Mouse (Mus musculus) MEL (cell line): ENCODE measurements around the gene Tshb. TPM values are rescaled to one million over a fixed set of nuclear protein-coding genes. Genes with fewer than 3 reads are reported as not detected.

Source experiments
- DNase-seq: peaks from one replicate; pipeline ENCODE4 v3.0.0; 2011; ENCODE audit warnings: low read depth, low spot score
- H3K27ac ChIP-seq: 2 replicates; pipeline ENCODE4 v1.5.1; 2012; ENCODE audit warnings: low read depth, mild to moderate bottlenecking, control low read depth, low read length, moderate library complexity; ENCODE audit not compliant: control insufficient read depth
- H3K27me3 ChIP-seq, 2 experiments: fragments of 150-350 bp in 1 of 2; sonication (generic) in 1 of 2; 2 replicates each; pipeline ENCODE4 v1.6.1; 2012; ENCODE audit warnings: low read length in 2 of 2, mild to moderate bottlenecking in 2 of 2, improper control_type of control experiment in 1 of 2, moderate library complexity in 1 of 2; ENCODE audit not compliant: insufficient read depth in 2 of 2, control insufficient read depth in 1 of 2
- H3K36me3 ChIP-seq, 2 experiments: 2 replicates each; pipeline ENCODE4 v1.6.1; 2012 to 2014; ENCODE audit warnings: low read length in 2 of 2, improper control_type of control experiment in 1 of 2, inconsistent platforms in 1 of 2, mild to moderate bottlenecking in 1 of 2; ENCODE audit not compliant: insufficient read depth in 2 of 2, control insufficient read depth in 1 of 2
- H3K4me1 ChIP-seq, 2 experiments: fragments of 150-350 bp in 1 of 2; sonication (generic) in 1 of 2; 2 replicates each; pipeline ENCODE4 v1.6.1; 2012; ENCODE audit warnings: low read length in 2 of 2, improper control_type of control experiment in 1 of 2, mild to moderate bottlenecking in 1 of 2; ENCODE audit not compliant: insufficient read depth in 2 of 2, control insufficient read depth in 1 of 2
- H3K4me3 ChIP-seq, 2 experiments: fragments of 150-350 bp in 1 of 2; sonication (generic) in 1 of 2; 2 replicates each; pipeline ENCODE4 v1.5.1; 2012; ENCODE audit warnings: low read depth in 2 of 2, low read length in 2 of 2, mild to moderate bottlenecking in 2 of 2, moderate library complexity in 2 of 2, control low read depth in 1 of 2, improper control_type of control experiment in 1 of 2; ENCODE audit not compliant: control insufficient read depth in 1 of 2, insufficient read depth in 1 of 2
- H3K79me2 ChIP-seq: 2 replicates; pipeline ENCODE4 v1.6.1; 2012; ENCODE audit warnings: mild to moderate bottlenecking, low read length, moderate library complexity; ENCODE audit not compliant: control insufficient read depth, poor library complexity, insufficient read depth
- H3K9ac ChIP-seq: 2 replicates; pipeline ENCODE4 v1.6.1; 2012; ENCODE audit warnings: low read depth, mild to moderate bottlenecking, control low read depth, low read length, moderate library complexity; ENCODE audit not compliant: control insufficient read depth, poor library complexity, severe bottlenecking
- H3K9me3 ChIP-seq: fragments of 150-350 bp; sonication (generic); replicated peaks from 2 replicates; pipeline ENCODE4 v1.6.1; 2012; ENCODE audit warnings: mild to moderate bottlenecking, low read length, improper control_type of control experiment, moderate library complexity; ENCODE audit not compliant: insufficient read depth
- BHLHE40 ChIP-seq: IDR thresholded peaks from 2 replicates; pipeline ENCODE4 v1.6.1; 2012; ENCODE audit warnings: low read depth, mild to moderate bottlenecking, inconsistent platforms, low read length, improper control_type of control experiment, borderline replicate concordance
- CHD2 ChIP-seq: IDR thresholded peaks from 2 replicates; pipeline ENCODE4 v1.6.1; 2011; ENCODE audit warnings: low read length, improper control_type of control experiment
- CTCF ChIP-seq, 3 experiments: IDR thresholded peaks in 2 of 3; conservative IDR thresholded peaks in 1 of 3; 2 replicates each; pipeline ENCODE4 v1.5.1; 2011 to 2012; ENCODE audit warnings: low read length in 3 of 3, low read depth in 2 of 3, mild to moderate bottlenecking in 2 of 3, improper control_type of control experiment in 1 of 3, inconsistent platforms in 1 of 3, mixed read lengths in 1 of 3, moderate library complexity in 1 of 3; ENCODE audit not compliant: control insufficient read depth in 1 of 3, insufficient read depth in 1 of 3, poor library complexity in 1 of 3, severe bottlenecking in 1 of 3
- E2F4 ChIP-seq: IDR thresholded peaks from 2 replicates; pipeline ENCODE4 v1.6.1; 2011; ENCODE audit warnings: low read depth, low read length, improper control_type of control experiment, borderline replicate concordance
- GABPA ChIP-seq: IDR thresholded peaks from 2 replicates; pipeline ENCODE4 v1.6.1; 2012; ENCODE audit warnings: low read depth, mild to moderate bottlenecking, inconsistent platforms, low read length, improper control_type of control experiment, moderate library complexity
- GATA1 ChIP-seq: IDR thresholded peaks from 2 replicates; pipeline ENCODE4 v1.6.1; 2011; ENCODE audit warnings: low read depth, low read length, improper control_type of control experiment
- JUND ChIP-seq: IDR thresholded peaks from 2 replicates; pipeline ENCODE4 v1.6.1; 2011; ENCODE audit warnings: low read depth, mild to moderate bottlenecking, improper control_type of control experiment, low read length
- KAT2A ChIP-seq: conservative IDR thresholded peaks from 2 replicates; pipeline ENCODE4 v1.6.1; 2012; ENCODE audit warnings: low read depth, low read length, improper control_type of control experiment, inconsistent platforms
- MEF2A ChIP-seq: IDR thresholded peaks from 2 replicates; pipeline ENCODE4 v1.6.1; 2014; ENCODE audit warnings: low read depth, mild to moderate bottlenecking, inconsistent platforms, low read length, improper control_type of control experiment; ENCODE audit not compliant: poor library complexity, insufficient replicate concordance, severe bottlenecking; ENCODE audit errors: extremely low read depth
- MYB ChIP-seq: IDR thresholded peaks from 2 replicates; pipeline ENCODE4 v1.6.1; 2011; ENCODE audit warnings: mild to moderate bottlenecking, low read depth, low read length, improper control_type of control experiment
- MYC ChIP-seq: IDR thresholded peaks from 2 replicates; pipeline ENCODE4 v1.6.1; 2011; ENCODE audit warnings: low read depth, mild to moderate bottlenecking, low read length, improper control_type of control experiment, moderate library complexity
- NELFE ChIP-seq: IDR thresholded peaks from 2 replicates; pipeline ENCODE4 v1.6.1; 2011; ENCODE audit warnings: low read depth, low read length, improper control_type of control experiment
- SIN3A ChIP-seq: IDR thresholded peaks from 2 replicates; pipeline ENCODE4 v1.6.1; 2012; ENCODE audit warnings: low read length, improper control_type of control experiment, inconsistent platforms
- SMC3 ChIP-seq: IDR thresholded peaks from 2 replicates; pipeline ENCODE4 v1.6.1; 2011; ENCODE audit warnings: low read depth, low read length, improper control_type of control experiment
- TBP ChIP-seq: IDR thresholded peaks from 2 replicates; pipeline ENCODE4 v1.8.0; 2011; ENCODE audit warnings: low read depth, low read length, improper control_type of control experiment
- TCF12 ChIP-seq: IDR thresholded peaks from 2 replicates; pipeline ENCODE4 v1.6.1; 2014; ENCODE audit warnings: low read depth, mild to moderate bottlenecking, inconsistent platforms, low read length, improper control_type of control experiment, moderate library complexity
- USF1 ChIP-seq: IDR thresholded peaks from 2 replicates; pipeline ENCODE4 v1.6.1; 2014; ENCODE audit warnings: low read depth, mild to moderate bottlenecking, inconsistent platforms, low read length, improper control_type of control experiment, moderate library complexity
- USF2 ChIP-seq, 2 experiments: IDR thresholded peaks; 2 replicates each; pipeline ENCODE4 v1.6.1; 2011 to 2012; ENCODE audit warnings: improper control_type of control experiment in 2 of 2, low read length in 2 of 2, borderline replicate concordance in 1 of 2, inconsistent platforms in 1 of 2, low read depth in 1 of 2, mild to moderate bottlenecking in 1 of 2; ENCODE audit not compliant: insufficient read depth in 1 of 2
- ZC3H11A ChIP-seq: IDR thresholded peaks from 2 replicates; pipeline ENCODE4 v1.6.1; 2012; ENCODE audit warnings: low read depth, mild to moderate bottlenecking, inconsistent platforms, low read length, improper control_type of control experiment
- ZKSCAN1 ChIP-seq: IDR thresholded peaks from 2 replicates; pipeline ENCODE4 v1.6.1; 2012; ENCODE audit warnings: low read depth, mild to moderate bottlenecking, inconsistent platforms, low read length, improper control_type of control experiment, moderate library complexity
- polyA plus RNA-seq, 2 experiments: library from polyadenylated mRNA; stranded (reverse) in 1 of 2; unstranded in 1 of 2; fragments of >175 nt in 1 of 2; fragments of >200 nt in 1 of 2; gene quantifications; 2 replicates each; pipeline versions ENCODE4 v1.2.1 to v1.2.4; 2012; ENCODE audit warnings: low replicate concordance in 2 of 2, low read depth in 1 of 2; ENCODE audit not compliant: insufficient read length in 2 of 2, insufficient read depth in 1 of 2, missing spikeins in 1 of 2
- total RNA-seq: library from RNA; depleted of rRNA; stranded (reverse); fragments of 300-350 nt; gene quantifications from 2 replicates; pipeline ENCODE4 v1.2.3, GENCODE M21; 2012

Gene Tshb
- total and polyA plus RNA-seq, 3 experiments: not detected

DNA sequence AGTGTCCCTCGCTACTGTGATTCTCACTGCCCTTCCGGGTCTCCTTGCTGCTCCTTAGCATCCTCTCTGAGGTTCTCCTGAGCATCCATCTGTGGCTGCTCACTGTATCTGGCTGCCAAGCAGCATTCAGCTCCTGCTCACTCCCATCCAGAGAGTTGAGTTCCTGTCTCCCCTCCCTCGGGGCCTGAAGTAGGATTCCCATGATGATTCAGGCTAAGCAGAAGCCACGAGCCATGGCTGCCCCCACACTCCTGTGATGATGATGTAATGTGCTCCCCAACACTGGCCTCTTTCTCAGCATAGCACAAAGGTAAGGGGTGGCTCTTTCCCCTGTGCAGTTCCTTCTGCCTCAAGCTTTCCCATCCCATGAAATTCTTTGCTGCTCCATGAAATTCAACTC, 36.3 kb downstream of the Tshb start:
- Histone ChIP-seq H3K27me3 (no peaks in the 10 kb centered on the region), H3K9me3 (no peaks in the 10 kb centered on the region), H3K36me3 (no peaks in the 10 kb centered on the region), H3K9ac (no peak overlapping the region), H3K79me2 (no peaks in the 10 kb centered on the region), H3K4me1 (no peaks in the 10 kb centered on the region), H3K4me3 (no peak overlapping the region), H3K27ac (no peak overlapping the region)
- DNase-seq: no peak
- TF ChIP-seq BHLHE40: no peak
- TF ChIP-seq GATA1: no peak
- no peak for TF ChIP-seq SMC3
- TF ChIP-seq ZKSCAN1: no peak
- TF ChIP-seq TCF12: no peak
- TF ChIP-seq KAT2A: no peak
- TF ChIP-seq TBP: no peak
- no peak for TF ChIP-seq USF2 (IDR thresholded peaks at IDR 0.05; ENCODE audit: borderline replicate concordance in 1 of 2, insufficient read depth in 1 of 2, low read depth in 1 of 2, low read length in 2 of 2)
- no peak for TF ChIP-seq USF1
- no peak for TF ChIP-seq MYB
- no peak for TF ChIP-seq SIN3A
- TF ChIP-seq ZC3H11A: no peak
- no peak for TF ChIP-seq GABPA
- TF ChIP-seq JUND: no peak
- no peak for TF ChIP-seq E2F4
- TF ChIP-seq MEF2A: no peak
- no peak for TF ChIP-seq CHD2
- TF ChIP-seq MYC: no peak
- no peak for TF ChIP-seq CTCF (IDR thresholded peaks at IDR 0.05 in 2 of 3, conservative IDR thresholded peaks at IDR 0.05 in 1 of 3; ENCODE audit: control insufficient read depth in 1 of 3, insufficient read depth in 1 of 3, low read depth in 2 of 3, low read length in 3 of 3, poor library complexity in 1 of 3, severe bottlenecking in 1 of 3)

DNA sequence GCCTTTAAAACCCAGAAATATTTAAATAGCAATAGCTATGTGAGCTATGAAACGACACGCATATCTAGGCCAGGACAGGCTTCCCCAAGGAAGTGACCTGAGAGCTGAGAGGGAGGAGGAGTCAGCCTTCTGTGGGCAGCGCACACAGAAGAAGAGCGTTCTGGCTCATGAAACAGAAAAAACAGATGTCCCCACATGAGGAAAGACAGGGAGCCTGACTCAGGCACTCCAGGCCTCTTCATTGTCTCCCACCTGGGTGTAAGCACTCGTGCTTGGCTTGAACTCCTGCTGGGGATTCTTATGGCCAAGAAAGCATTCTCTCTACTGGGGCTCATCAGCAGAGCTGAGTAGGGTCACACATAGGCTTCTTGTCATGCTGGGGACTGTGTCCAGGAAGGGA, 37.9 kb downstream of the Tshb start:
- TF ChIP-seq NELFE: no peak
- TF ChIP-seq, all 39 proteins: peak for 0
- no peak for DNase-seq
- Histone ChIP-seq H3K79me2 (no peaks in the 10 kb centered on the region), H3K27ac (no peak overlapping the region), H3K9me3 (no peaks in the 10 kb centered on the region), H3K36me3 (no peaks in the 10 kb centered on the region), H3K4me3 (no peak overlapping the region), H3K4me1 (no peaks in the 10 kb centered on the region), H3K9ac (no peak overlapping the region), H3K27me3 (no peaks in the 10 kb centered on the region)
